Comparison of ENCODE assay signal across 13 mouse cellular contexts in the genomic region with DNA sequence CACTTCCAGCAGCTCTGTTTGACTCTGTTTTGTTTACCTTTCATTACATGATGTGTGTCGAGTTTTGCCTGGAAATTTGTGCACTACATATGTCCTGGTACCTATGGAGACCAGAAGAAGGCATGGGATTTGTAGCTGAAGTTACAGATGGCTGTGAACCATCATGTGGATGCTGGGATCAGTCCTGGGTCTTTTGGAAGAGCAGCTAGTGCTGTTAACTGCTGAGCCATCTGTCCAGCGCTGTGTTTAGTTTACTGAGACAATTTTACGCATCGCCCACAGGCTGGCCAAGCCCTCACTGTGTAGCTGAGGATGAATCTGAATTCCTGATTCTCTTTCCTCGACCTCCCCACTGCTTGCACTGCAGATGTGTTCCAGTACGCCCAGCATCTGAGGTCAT.
"Had no signal": no experiment of that assay in that cellular context is flagged by ENCODE, and none has a peak within 500 bp of the region (broad histone marks: within the 10 kb centered on the region; RNA-seq: fewer than 3 reads in every experiment).

No protein-coding gene starts in this region.

- H3K27me3 ChIP-seq: intestine, embryonic 15.5 days had no signal

- ATAC-seq: intestine, embryonic 15.5 days; liver, postnatal 0 days had no signal

- H3K4me1 ChIP-seq: lung, embryonic 15.5 days had no signal

- DNase-seq: kidney, adult 18-20 months; kidney, postnatal 10 days; kidney, postnatal 4 days; liver; liver, embryonic 13.5 days; liver, postnatal 0 days; thymus, postnatal 36 days had no signal

- H3K27ac ChIP-seq: intestine, embryonic 15.5 days; limb, embryonic 12.5 days; liver, embryonic 13.5 days; lung, embryonic 15.5 days; midbrain, embryonic 12.5 days; neural tube, embryonic 15.5 days had no signal

- H3K4me3 ChIP-seq: intestine, embryonic 15.5 days; limb, embryonic 12.5 days; liver, embryonic 13.5 days; lung, embryonic 15.5 days; midbrain, embryonic 12.5 days; myocyte; neural tube, embryonic 15.5 days had no signal

- H3K9ac ChIP-seq: intestine, embryonic 15.5 days; limb, embryonic 12.5 days; liver, embryonic 13.5 days; liver, postnatal 0 days; lung, embryonic 15.5 days; midbrain, embryonic 12.5 days; neural tube, embryonic 15.5 days had no signal

- H3K36me3 ChIP-seq: intestine, embryonic 15.5 days; limb, embryonic 12.5 days; liver, embryonic 13.5 days; lung, embryonic 15.5 days; midbrain, embryonic 12.5 days; neural tube, embryonic 15.5 days had no signal

- H3K9me3 ChIP-seq: intestine, embryonic 15.5 days; limb, embryonic 12.5 days; liver, embryonic 13.5 days; lung, embryonic 15.5 days; midbrain, embryonic 12.5 days; neural tube, embryonic 15.5 days had no signal

- H3K4me2 ChIP-seq: intestine, embryonic 15.5 days; limb, embryonic 12.5 days; liver, embryonic 13.5 days; lung, embryonic 15.5 days; midbrain, embryonic 12.5 days; neural tube, embryonic 15.5 days had no signal
